Mouse (Mus musculus): Measurements from ENCODE around the gene Gm11032.

DNA sequence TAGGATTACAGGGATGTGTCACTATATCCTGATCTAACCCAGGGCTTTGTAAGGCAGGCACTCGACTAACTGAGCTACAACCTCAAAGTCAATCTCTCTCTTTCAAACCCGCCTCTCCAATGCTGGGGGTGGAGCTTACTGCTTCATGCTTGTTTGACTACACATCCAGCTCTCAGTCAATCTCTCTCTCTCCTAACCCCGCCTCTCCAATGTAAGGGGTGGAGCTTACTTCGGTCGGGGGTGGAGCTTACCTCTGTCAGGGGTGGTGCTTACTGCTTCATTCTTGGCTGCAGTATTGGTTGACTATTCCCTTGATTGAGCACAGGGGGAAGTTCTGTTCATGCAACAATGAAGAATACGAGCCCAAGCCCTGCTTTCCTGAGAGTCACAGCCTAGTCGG, 14.5 kb upstream of the Gm11032 start:
- TF ChIP-seq CTCF (IDR thresholded peaks at IDR 0.05; ENCODE audit: low read depth) (no peak), EP300 (optimal IDR thresholded peaks at IDR 0.05) (no peak)

All from stomach, postnatal 0 days (tissue).